8 mouse cellular contexts compared by ENCODE assay signal in genomic region chr2:60283751-60284466, GRCm38 (mm10). TPM values are rescaled to one million over a fixed set of nuclear protein-coding genes. Genes with fewer than 3 reads are reported as not detected.
DNase-seq lines count a peak whose midpoint lies in the region; ATAC-seq and TF ChIP-seq lines count a peak whose summit lies in the region.

No protein-coding gene starts in this region.

- peak; percentile 89 for ATAC-seq in forebrain, embryonic 14.5 days
- peak; percentile 87 for ATAC-seq in heart, postnatal 0 days (ENCODE audit: insufficient read depth, low read depth)
- peak; percentile 48 for ATAC-seq in liver, embryonic 12.5 days
- ATAC-seq in monocyte, adult 5-6 weeks (replicated peaks; ENCODE audit: insufficient number of reproducible peaks, low FRiP score, low TSS enrichment, poor library complexity, severe bottlenecking): peak; percentile 41

- H3K9ac ChIP-seq in forebrain, embryonic 14.5 days (ENCODE audit: low read length): peak overlapping the region; percentile 63
- H3K9ac ChIP-seq in heart, postnatal 0 days (replicated peaks; ENCODE audit: low read depth, low read length): peak overlapping the region; percentile 27
- peak overlapping the region; percentile 32 for H3K9ac ChIP-seq in liver, embryonic 12.5 days

- H3K27ac ChIP-seq in brown adipose tissue, adult 24 weeks (replicated peaks; ENCODE audit: low read depth, low read length): peak overlapping the region; percentile 69
- no peak overlapping the region for H3K27ac ChIP-seq in forebrain, embryonic 14.5 days (ENCODE audit: low read depth, low read length)
- H3K27ac ChIP-seq in heart, postnatal 0 days (ENCODE audit: low read depth): 0 out of 2 replicates have a peak overlapping the region, but pooled peaks have one; percentile 21
- H3K27ac ChIP-seq in liver, embryonic 12.5 days: peak overlapping the region; percentile 68

- no peak for TF ChIP-seq EP300 in heart, postnatal 0 days (IDR thresholded peaks at IDR 0.05; ENCODE audit: low read depth)

- DNase-seq in CD4-positive helper T cell, adult 2 months (ENCODE audit: low read depth, low spot score): peak; percentile 42
- DNase-seq in forebrain, embryonic 14.5 days (ENCODE audit: low spot score): peak; percentile 63
- DNase-seq in heart, postnatal 0 days (ENCODE audit: low spot score): peak; percentile 49
- peak; percentile 76 to 89 for DNase-seq in kidney, postnatal 25 days
- DNase-seq in splenic B cell, adult 2 months (ENCODE audit: low read depth, low spot score): peak; percentile 44

- H3K36me3 ChIP-seq in forebrain, embryonic 14.5 days (ENCODE audit: control insufficient read depth, insufficient read depth, low read length): no peaks in the 10 kb centered on the region
- no peaks in the 10 kb centered on the region for H3K36me3 ChIP-seq in heart, postnatal 0 days (replicated peaks; ENCODE audit: control insufficient read depth, insufficient read depth, low read length)
- no peaks in the 10 kb centered on the region for H3K36me3 ChIP-seq in liver, embryonic 12.5 days
- no peaks in the 10 kb centered on the region for H3K36me3 ChIP-seq in splenic B cell, adult 2 months (ENCODE audit: control insufficient read depth, insufficient read depth, low read length, poor library complexity, severe bottlenecking)

- WGBS in forebrain, embryonic 14.5 days: 2% methylated on average over 42 of the region's 42 CpGs
- 1% methylated on average over 42 of the region's 42 CpGs for WGBS in heart, postnatal 0 days
- 1% methylated on average over 42 of the region's 42 CpGs for WGBS in liver, embryonic 12.5 days (ENCODE audit: insufficient replicate concordance)

- peak overlapping the region; percentile 77 for H3K4me2 ChIP-seq in forebrain, embryonic 14.5 days (ENCODE audit: low read length)
- peak overlapping the region; percentile 71 for H3K4me2 ChIP-seq in heart, postnatal 0 days (ENCODE audit: low read depth, low read length)
- H3K4me2 ChIP-seq in liver, embryonic 12.5 days: peak overlapping the region; percentile 68

- H3K27me3 ChIP-seq in forebrain, embryonic 14.5 days (replicated peaks; ENCODE audit: control insufficient read depth, insufficient read depth, low read length): 0 out of 2 replicates have a peak, but pooled peaks cover 4% of the 10 kb centered on the region
- H3K27me3 ChIP-seq in heart, postnatal 0 days (ENCODE audit: control insufficient read depth, insufficient read depth, low read length): no peaks in the 10 kb centered on the region
- peaks cover 36% of the 10 kb centered on the region for H3K27me3 ChIP-seq in liver, embryonic 12.5 days (replicated peaks)
- H3K27me3 ChIP-seq in splenic B cell, adult 2 months (ENCODE audit: control insufficient read depth, insufficient read depth, low read length, poor library complexity, severe bottlenecking): no peaks in the 10 kb centered on the region

- H3K4me1 ChIP-seq in brown adipose tissue, adult 24 weeks (ENCODE audit: control insufficient read depth, insufficient read depth, insufficient read length, low read length): peaks cover 7% of the 10 kb centered on the region; the same call in 1 of the 2 replicates
- no peaks in the 10 kb centered on the region for H3K4me1 ChIP-seq in forebrain, embryonic 14.5 days (ENCODE audit: control insufficient read depth, insufficient read depth, low read length)
- H3K4me1 ChIP-seq in heart, postnatal 0 days (ENCODE audit: control insufficient read depth, insufficient read depth): 0 out of 2 replicates have a peak, but pooled peaks cover 5% of the 10 kb centered on the region
- H3K4me1 ChIP-seq in liver, embryonic 12.5 days: peaks cover 12% of the 10 kb centered on the region

- peak overlapping the region; percentile 78 for H3K4me3 ChIP-seq in brown adipose tissue, adult 24 weeks (ENCODE audit: insufficient read depth, low read depth, low read length)
- H3K4me3 ChIP-seq in forebrain, embryonic 14.5 days (ENCODE audit: low read depth, low read length): peak overlapping the region; percentile 42
- peak overlapping the region; percentile 41 for H3K4me3 ChIP-seq in heart, postnatal 0 days (ENCODE audit: low read depth, low read length)
- H3K4me3 ChIP-seq in liver, embryonic 12.5 days: peak overlapping the region; percentile 52

- TF ChIP-seq CTCF in heart, postnatal 0 days (IDR thresholded peaks at IDR 0.05; ENCODE audit: low read depth): no peak

- no peaks in the 10 kb centered on the region for H3K9me3 ChIP-seq in forebrain, embryonic 14.5 days (replicated peaks; ENCODE audit: control insufficient read depth, low read length)
- H3K9me3 ChIP-seq in heart, postnatal 0 days (replicated peaks; ENCODE audit: control insufficient read depth, low read length): no peaks in the 10 kb centered on the region
- no peaks in the 10 kb centered on the region for H3K9me3 ChIP-seq in liver, embryonic 12.5 days (replicated peaks)

RNA-seq across cellular contexts. Expression of gene Cd302, which starts 0.4 kb away (rescaled TPM):
- 95.1 and 126 TPM in 2 replicates for polyA plus RNA-seq in brown adipose tissue, adult 24 weeks (2012; ENCODE audit: insufficient read depth, insufficient read length, missing spikeins)
- polyA plus RNA-seq in forebrain, embryonic 14.5 days (2014; fragmentation: Nextera tagmentation; extraction: Ambion mirVana): 12.2 and 12.6 TPM in 2 replicates
- total RNA-seq in heart, postnatal 0 days (2014; rRNA removed; ENCODE audit: low replicate concordance): 9.8 and 11.2 TPM in 2 replicates
- polyA plus RNA-seq in heart, postnatal 0 days (2015; fragmentation: Nextera tagmentation; extraction: Ambion mirVana): 17.8 and 18.3 TPM in 2 replicates
- 42.2 and 42.4 TPM in 2 replicates for polyA plus RNA-seq in liver, embryonic 12.5 days (2016; fragmentation: Nextera tagmentation; extraction: Ambion mirVana)
- total RNA-seq in monocyte, adult 5-6 weeks (2017): 17.9 to 44.5 TPM (median 30.5 TPM) in 3 replicates
